Mouse (Mus musculus) liver, embryonic 14.5 days (tissue): ENCODE measurements around the gene Bri3bp.

ENCODE experiments used
- CTCF ChIP-seq: IDR thresholded peaks from 2 replicates; pipeline ENCODE4 v1.5.1; 2016; ENCODE audit warnings: antibody characterized with exemption, low read depth, control low read depth
- EP300 ChIP-seq: IDR thresholded peaks from 2 replicates; pipeline ENCODE4 v1.6.1; 2016; ENCODE audit warnings: antibody characterized with exemption, low read depth

DNA sequence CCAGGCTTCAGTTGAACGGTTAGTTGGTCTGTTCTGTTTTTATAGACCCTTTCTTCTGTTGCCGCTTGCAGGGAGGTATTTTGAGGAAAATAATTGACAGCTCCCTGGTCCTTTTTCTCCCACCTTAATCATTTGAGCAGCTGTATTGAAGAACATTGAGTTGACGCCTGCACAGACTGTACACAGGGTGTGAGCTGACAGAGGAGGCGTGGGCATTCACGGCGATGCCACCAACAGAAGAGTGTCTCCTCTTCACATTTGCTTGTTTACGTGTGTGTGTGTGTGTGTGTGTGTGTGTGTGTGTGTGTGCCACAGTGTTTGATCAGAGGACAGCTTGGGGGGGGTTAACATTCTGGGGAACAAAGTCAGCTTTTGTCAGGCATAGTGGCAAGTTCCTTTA is 5.0 kb downstream of the Bri3bp start:
- no peak for TF ChIP-seq CTCF
- no peak for TF ChIP-seq EP300
